Mouse (Mus musculus): Measurements from ENCODE around the gene Smad3.

Smad3 gene

GRCm38 (mm10) chr9:63702502-63703013, 55.2 kb downstream of the Smad3 start:
- ChIA-PET CTCF (interaction anchor here in 2 of 4 experiments (0.6 to 0.7 kb wide), 2 partner anchors 45 to 181 kb away, joined by 4 to 15 read pairs; no protein-coding TSS in a partner anchor), POLR2A (interaction anchor here (0.6 to 1.8 kb wide), 7 partner anchors 9 to 839 kb away, joined by 3 to 5 read pairs (median 3); no protein-coding TSS in a partner anchor)

- POLR2A ChIA-PET: interaction anchor here in 3 of 4 experiments (0.7 to 1.8 kb wide), 4 partner anchors 9 to 32 kb away, joined by 3 to 5 read pairs (median 3); no protein-coding TSS in a partner anchor
Observed at GRCm38 (mm10) chr9:63701957-63702309, 55.9 kb downstream of the Smad3 start.

GRCm38 (mm10) chr9:63701258-63701956, 56.4 kb downstream of the Smad3 start:
- POLR2A ChIA-PET: interaction anchor here in 1 of 4 experiments (0.9 kb wide), 1 partner anchor 25 kb away, joined by 3 read pairs; no protein-coding TSS in a partner anchor

More at GRCm38 (mm10) chr9:63701957-63702309, 55.9 kb downstream of the Smad3 start:
- CTCF ChIA-PET: no interaction called here

GRCm38 (mm10) chr9:63699145-63699544, 58.6 kb downstream of the Smad3 start:
- POLR2A ChIA-PET: interaction anchor here in 1 of 4 experiments (1.2 to 1.4 kb wide), 2 partner anchors 17 to 33 kb away, joined by 3 read pairs; no protein-coding TSS in a partner anchor
- CTCF ChIA-PET: interaction anchor here in 1 of 4 experiments (0.6 to 1.2 kb wide), 2 partner anchors 8 to 59 kb away, joined by 3 to 5 read pairs; no protein-coding TSS in a partner anchor

More at GRCm38 (mm10) chr9:63701258-63701956, 56.4 kb downstream of the Smad3 start:
- CTCF ChIA-PET: interaction anchor here in 1 of 4 experiments (0.8 kb wide), 1 partner anchor 8 kb away, joined by 3 read pairs; no protein-coding TSS in a partner anchor

- CTCF ChIA-PET: interaction anchor here in 2 of 4 experiments (0.7 to 1.2 kb wide), 2 partner anchors 8 to 1773 kb away, joined by 3 to 5 read pairs; no protein-coding TSS in a partner anchor
- POLR2A ChIA-PET: interaction anchor here in 1 of 4 experiments (1.2 to 1.9 kb wide), 3 partner anchors 8 to 32 kb away, joined by 3 to 8 read pairs (median 3); no protein-coding TSS in a partner anchor
Observed at GRCm38 (mm10) chr9:63698320-63699045, 59.3 kb downstream of the Smad3 start.

- CTCF ChIA-PET: no interaction called here
- POLR2A ChIA-PET: interaction anchor here in 2 of 4 experiments (0.6 to 1.9 kb wide), 2 partner anchors 9 to 11 kb away, joined by 3 to 8 read pairs; no protein-coding TSS in a partner anchor
Observed at GRCm38 (mm10) chr9:63697606-63698005, 60.2 kb downstream of the Smad3 start.

- ChIA-PET POLR2A (interaction anchor here in 3 of 4 experiments (0.5 to 1.9 kb wide), 3 partner anchors 10 to 43 kb away, joined by 3 to 8 read pairs (median 3); no protein-coding TSS in a partner anchor), CTCF (no interaction called here)
Observed at GRCm38 (mm10) chr9:63696463-63697105, 61.2 kb downstream of the Smad3 start.

GRCm38 (mm10) chr9:63691960-63692359, 65.8 kb downstream of the Smad3 start:
- ChIA-PET POLR2A (interaction anchor here in 1 of 4 experiments (0.7 kb wide), 1 partner anchor 149 kb away, joined by 3 read pairs; no protein-coding TSS in a partner anchor), CTCF (interaction anchor here in 1 of 4 experiments (0.6 kb wide), 1 partner anchor 218 kb away, joined by 3 read pairs; no protein-coding TSS in a partner anchor)

- POLR2A ChIA-PET: no interaction called here
- CTCF ChIA-PET: interaction anchor here in 1 of 4 experiments (1.2 kb wide), 1 partner anchor 9 kb away, joined by 5 read pairs; no protein-coding TSS in a partner anchor
Observed at GRCm38 (mm10) chr9:63690511-63690910, 67.3 kb downstream of the Smad3 start.

- CTCF ChIA-PET: interaction anchor here in 3 of 4 experiments (0.6 to 1.3 kb wide), 3 partner anchors 22 to 567 kb away, joined by 3 to 4 read pairs (median 3); no protein-coding TSS in a partner anchor
Observed at GRCm38 (mm10) chr9:63687413-63688015, 70.3 kb downstream of the Smad3 start.

GRCm38 (mm10) chr9:63685352-63685751, 72.4 kb downstream of the Smad3 start:
- ChIA-PET POLR2A (interaction anchor here in 2 of 4 experiments (0.5 to 1.1 kb wide), 3 partner anchors 12 to 156 kb away, joined by 3 read pairs; no protein-coding TSS in a partner anchor), CTCF (no interaction called here)

More at GRCm38 (mm10) chr9:63687413-63688015, 70.3 kb downstream of the Smad3 start:
- POLR2A ChIA-PET: interaction anchor here in 1 of 4 experiments (1.0 to 1.1 kb wide), 2 partner anchors 25 to 31 kb away, joined by 3 to 4 read pairs; no protein-coding TSS in a partner anchor

GRCm38 (mm10) chr9:63684277-63684676, 73.5 kb downstream of the Smad3 start:
- CTCF ChIA-PET: no interaction called here
- POLR2A ChIA-PET: no interaction called here

GRCm38 (mm10) chr9:63682943-63683342, 74.9 kb downstream of the Smad3 start:
- POLR2A ChIA-PET: interaction anchor here in 2 of 4 experiments (0.6 to 1.1 kb wide), 5 partner anchors 9 to 211 kb away, joined by 3 to 5 read pairs (median 3); no protein-coding TSS in a partner anchor
- CTCF ChIA-PET: no interaction called here

GRCm38 (mm10) chr9:63682301-63682700, 75.5 kb downstream of the Smad3 start:
- CTCF ChIA-PET: interaction anchor here in 1 of 4 experiments (1.0 kb wide), 1 partner anchor 27 kb away, joined by 3 read pairs; no protein-coding TSS in a partner anchor
- POLR2A ChIA-PET: interaction anchor here in 2 of 4 experiments (0.6 to 1.1 kb wide), 7 partner anchors 9 to 210 kb away, joined by 3 to 5 read pairs (median 3); no protein-coding TSS in a partner anchor

- ChIA-PET CTCF (interaction anchor here in 1 of 4 experiments (0.8 kb wide), 1 partner anchor 171 kb away, joined by 3 read pairs; no protein-coding TSS in a partner anchor), POLR2A (interaction anchor here in 2 of 4 experiments (0.7 to 1.7 kb wide), 3 partner anchors 29 to 64 kb away, joined by 3 read pairs; no protein-coding TSS in a partner anchor)
Observed at GRCm38 (mm10) chr9:63678076-63678475, 79.7 kb downstream of the Smad3 start.

- POLR2A ChIA-PET: interaction anchor here in 2 of 4 experiments (0.7 to 1.7 kb wide), 3 partner anchors 29 to 338 kb away, joined by 3 read pairs; no protein-coding TSS in a partner anchor
- CTCF ChIA-PET: interaction anchor here in 1 of 4 experiments (0.8 kb wide), 1 partner anchor 172 kb away, joined by 3 read pairs; no protein-coding TSS in a partner anchor
Observed at GRCm38 (mm10) chr9:63677621-63678020, 80.2 kb downstream of the Smad3 start.

- POLR2A ChIA-PET: no interaction called here
- CTCF ChIA-PET: no interaction called here
Observed at GRCm38 (mm10) chr9:63674613-63675012, 83.2 kb downstream of the Smad3 start.

Data from embryonic stem cell, embryonic (primary cell).